Mouse (Mus musculus): ENCODE data around the gene Zbtb7b. TPM values are rescaled to one million over a fixed set of nuclear protein-coding genes. Genes with fewer than 3 reads are reported as not detected.

Gene Zbtb7b
- polyA plus RNA-seq, 1 experiment from 2014 or later: 0.82 TPM

DNA sequence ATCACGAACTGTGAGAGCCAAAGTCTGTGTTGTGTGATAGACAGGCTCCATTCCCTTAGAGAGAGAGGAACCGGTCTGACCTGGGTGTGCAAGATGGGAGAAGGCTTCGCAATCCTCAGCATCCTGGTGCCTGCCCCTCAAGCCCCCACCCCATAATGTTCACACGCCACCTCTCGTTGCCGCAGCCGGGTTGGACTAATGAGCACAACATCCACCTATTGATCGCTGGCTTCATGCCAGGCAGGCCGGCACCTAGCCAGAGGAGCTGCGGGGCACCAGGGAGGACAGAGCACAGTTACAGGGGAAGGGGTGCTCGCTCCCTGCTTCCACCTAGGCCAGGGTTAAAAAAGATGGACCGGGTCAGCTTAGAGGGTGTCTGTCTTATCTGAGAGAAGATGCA, 62.1 kb downstream of the Zbtb7b start:
- Histone ChIP-seq H3K4me1 (replicated peaks) (peaks cover 52% of the 10 kb centered on the region), H3K4me3 (no peak overlapping the region), H3K4me2 (0 out of 2 replicates have a peak overlapping the region, but pooled peaks have one; percentile 7), H3K9me3 (no peaks in the 10 kb centered on the region), H3K27me3 (no peaks in the 10 kb centered on the region), H3K27ac (replicated peaks) (peak overlapping the region; percentile 53), H3K9ac (no peak overlapping the region), H3K36me3 (no peaks in the 10 kb centered on the region)
- 28% methylated on average over 12 of the region's 12 CpGs for WGBS
- ATAC-seq (ENCODE audit: low FRiP score, low read depth): no peak; the same call in 1 of the 2 replicates

DNA sequence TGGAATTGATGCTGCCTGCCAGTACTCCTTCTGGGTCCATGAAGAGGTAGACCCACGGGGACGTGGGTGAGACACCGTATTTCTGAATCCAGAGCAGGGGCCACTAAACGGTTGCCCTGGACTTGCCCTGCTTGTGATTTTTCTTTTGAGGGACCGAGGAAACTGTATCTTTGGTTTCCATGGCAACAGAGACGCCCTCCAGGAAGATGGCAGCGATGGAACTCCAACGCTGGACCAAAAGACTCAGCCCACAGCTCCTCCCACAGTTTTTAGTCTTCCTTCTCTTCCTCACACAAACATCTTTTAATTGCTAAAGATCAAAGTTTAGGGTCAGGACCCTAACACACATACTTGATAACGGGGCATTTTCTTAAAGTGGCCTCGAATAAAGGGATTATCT, 62.6 kb downstream of the Zbtb7b start:
- Histone ChIP-seq H3K36me3 (no peaks in the 10 kb centered on the region), H3K4me2 (0 out of 2 replicates have a peak overlapping the region, but pooled peaks have one; percentile 7), H3K4me1 (replicated peaks) (peaks cover 47% of the 10 kb centered on the region), H3K27me3 (no peaks in the 10 kb centered on the region), H3K27ac (replicated peaks) (0 out of 2 replicates have a peak overlapping the region, but pooled peaks have one; percentile 53), H3K9ac (no peak overlapping the region), H3K4me3 (no peak overlapping the region), H3K9me3 (no peaks in the 10 kb centered on the region)
- no peak for ATAC-seq (ENCODE audit: low FRiP score, low read depth)
- WGBS: 33% methylated on average over 10 of the region's 10 CpGs

DNA sequence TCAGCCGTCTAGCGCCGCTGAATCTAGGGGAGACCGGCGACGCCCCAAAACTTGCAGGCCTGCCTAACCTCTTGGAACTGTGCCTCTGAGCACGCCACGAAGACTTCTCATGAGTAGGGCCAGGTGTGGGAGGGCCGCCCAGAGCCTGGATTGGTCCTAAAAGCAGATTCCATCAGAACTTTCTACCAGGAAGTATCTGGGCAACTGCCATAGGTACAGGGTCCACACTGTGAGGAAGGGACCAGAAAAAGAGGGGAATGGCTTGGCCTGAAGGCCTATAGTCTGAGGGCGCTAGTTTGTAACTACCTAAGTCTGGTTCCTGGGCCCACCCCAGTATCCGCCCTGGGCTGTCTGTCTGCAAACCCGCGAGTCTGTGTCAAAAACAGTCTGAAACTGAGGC, 63.0 kb downstream of the Zbtb7b start:
- Histone ChIP-seq H3K4me1 (replicated peaks) (peaks cover 43% of the 10 kb centered on the region), H3K36me3 (no peaks in the 10 kb centered on the region), H3K9me3 (no peaks in the 10 kb centered on the region), H3K4me2 (no peak overlapping the region), H3K27me3 (no peaks in the 10 kb centered on the region), H3K27ac (replicated peaks) (no peak overlapping the region), H3K4me3 (no peak overlapping the region), H3K9ac (no peak overlapping the region)
- no peak for ATAC-seq (ENCODE audit: low FRiP score, low read depth)
- WGBS: 70% methylated on average over 13 of the region's 13 CpGs

DNA sequence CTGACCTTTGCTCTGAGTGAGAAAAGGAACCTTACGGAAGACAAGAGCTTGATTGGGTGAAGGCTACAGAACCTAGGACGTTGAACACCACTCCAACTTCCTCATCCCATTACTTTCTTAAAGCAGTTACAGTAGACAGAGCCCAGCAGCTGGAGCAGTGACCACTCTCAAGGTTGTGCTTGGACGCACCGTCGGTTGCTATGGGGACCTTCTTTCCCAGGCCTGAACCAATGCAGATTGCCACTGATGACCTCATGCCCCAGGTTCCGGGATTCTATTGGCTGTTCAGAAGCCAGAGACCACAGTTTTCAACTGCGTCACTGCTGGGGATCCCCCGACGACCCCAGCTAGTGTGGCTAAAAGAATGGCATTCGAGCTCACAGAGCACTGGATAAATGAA, 63.6 kb downstream of the Zbtb7b start:
- H3K4me1 ChIP-seq (replicated peaks): peaks cover 37% of the 10 kb centered on the region
- no peaks in the 10 kb centered on the region for H3K36me3 ChIP-seq
- ATAC-seq (ENCODE audit: low FRiP score, low read depth): no peak
- WGBS: 19% methylated on average over 10 of the region's 10 CpGs
- H3K9me3 ChIP-seq: no peaks in the 10 kb centered on the region
- no peak overlapping the region for H3K4me3 ChIP-seq
- H3K9ac ChIP-seq: no peak overlapping the region
- no peak overlapping the region for H3K27ac ChIP-seq (replicated peaks)
- H3K27me3 ChIP-seq: no peaks in the 10 kb centered on the region
- no peak overlapping the region for H3K4me2 ChIP-seq

DNA sequence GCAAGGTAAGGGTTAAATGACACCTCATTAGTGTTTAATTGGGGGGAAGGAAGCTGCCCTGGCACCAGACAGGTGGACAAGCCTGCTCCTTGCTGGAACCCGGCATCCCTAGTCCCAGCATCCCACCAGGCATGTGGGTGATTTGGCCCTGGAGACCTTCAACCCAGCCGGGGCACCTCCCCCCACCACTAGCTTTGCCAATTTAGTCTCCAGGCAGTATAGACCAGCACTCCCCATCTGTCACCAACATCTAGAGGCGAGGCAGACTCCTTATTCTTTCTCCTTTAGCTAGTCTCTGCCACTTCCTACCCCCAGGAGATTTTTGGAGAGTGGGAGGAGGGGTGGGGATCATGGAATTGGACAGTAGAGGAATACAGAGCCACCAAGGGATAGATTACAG, 64.2 kb downstream of the Zbtb7b start:
- peak; percentile 29; the same call in 1 of the 2 replicates for ATAC-seq (ENCODE audit: low FRiP score, low read depth)
- Histone ChIP-seq H3K4me1 (replicated peaks) (peaks cover 33% of the 10 kb centered on the region), H3K9ac (no peak overlapping the region), H3K9me3 (no peaks in the 10 kb centered on the region), H3K36me3 (no peaks in the 10 kb centered on the region), H3K27me3 (no peaks in the 10 kb centered on the region), H3K4me3 (no peak overlapping the region), H3K4me2 (no peak overlapping the region), H3K27ac (replicated peaks) (no peak overlapping the region)
- WGBS: 33% methylated on average over 3 of the region's 3 CpGs

DNA sequence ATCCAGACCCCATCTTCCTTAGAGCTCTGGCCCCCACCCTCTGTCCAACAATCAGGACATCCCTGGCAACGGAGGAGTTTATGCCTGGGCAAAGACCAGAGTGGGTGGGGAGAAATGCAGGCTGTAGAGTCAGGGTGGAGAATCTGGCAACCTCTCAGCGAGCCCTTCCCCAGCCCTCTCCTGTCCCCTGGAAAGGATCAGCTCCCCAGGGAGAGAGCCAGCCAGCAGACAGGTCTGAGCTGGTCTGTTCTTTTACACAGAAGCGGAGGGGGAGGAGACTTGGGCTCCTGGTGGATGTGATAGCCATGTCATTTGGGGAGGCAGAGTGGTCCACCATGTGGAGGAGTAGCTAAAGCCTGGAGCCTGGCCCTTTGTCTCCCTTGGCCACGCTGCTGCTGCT, 66.0 kb downstream of the Zbtb7b start:
- Histone ChIP-seq H3K4me1 (replicated peaks) (peaks cover 33% of the 10 kb centered on the region), H3K9me3 (no peaks in the 10 kb centered on the region), H3K27ac (replicated peaks) (no peak overlapping the region), H3K4me2 (no peak overlapping the region), H3K9ac (no peak overlapping the region), H3K27me3 (peaks cover 4% of the 10 kb centered on the region; the same call in 1 of the 2 replicates), H3K36me3 (no peaks in the 10 kb centered on the region), H3K4me3 (no peak overlapping the region)
- 17% methylated on average over 4 of the region's 4 CpGs for WGBS
- ATAC-seq (ENCODE audit: low FRiP score, low read depth): no peak

Other genes with a start within 250 kb of the Zbtb7b start
- gene Hcn3, start 234.6 kb downstream of the Zbtb7b start, polyA plus RNA-seq (2015; fragmentation: Nextera tagmentation; extraction: Ambion mirVana): 51.9 and 59.2 TPM in 2 replicates
- 20.0 and 22.6 TPM in 2 replicates for gene Clk2, start 230.0 kb downstream of the Zbtb7b start, polyA plus RNA-seq (2015; fragmentation: Nextera tagmentation; extraction: Ambion mirVana)
- 148 and 158 TPM in 2 replicates for gene Scamp3, start 217.3 kb downstream of the Zbtb7b start, polyA plus RNA-seq (2015; fragmentation: Nextera tagmentation; extraction: Ambion mirVana)
- 35.5 and 39.2 TPM in 2 replicates for gene Fam189b, start 211.6 kb downstream of the Zbtb7b start, polyA plus RNA-seq (2015; fragmentation: Nextera tagmentation; extraction: Ambion mirVana)
- gene Gba, start 191.8 kb downstream of the Zbtb7b start, polyA plus RNA-seq (2015; fragmentation: Nextera tagmentation; extraction: Ambion mirVana): 46.6 and 48.0 TPM in 2 replicates
- gene Thbs3, start 179.6 kb downstream of the Zbtb7b start, polyA plus RNA-seq (2015; fragmentation: Nextera tagmentation; extraction: Ambion mirVana): 51.5 and 51.6 TPM in 2 replicates
- gene Mtx1, start 167.7 kb downstream of the Zbtb7b start, polyA plus RNA-seq (2015; fragmentation: Nextera tagmentation; extraction: Ambion mirVana): 149 and 152 TPM in 2 replicates
- 1.2 and 1.6 TPM in 2 replicates for gene Muc1, start 165.7 kb downstream of the Zbtb7b start, polyA plus RNA-seq (2015; fragmentation: Nextera tagmentation; extraction: Ambion mirVana)
- 196 and 211 TPM in 2 replicates for gene Krtcap2, start 148.8 kb downstream of the Zbtb7b start, polyA plus RNA-seq (2015; fragmentation: Nextera tagmentation; extraction: Ambion mirVana)
- 71.3 and 81.6 TPM in 2 replicates for gene Trim46, start 148.5 kb downstream of the Zbtb7b start, polyA plus RNA-seq (2015; fragmentation: Nextera tagmentation; extraction: Ambion mirVana)
- gene Dpm3, start 135.4 kb downstream of the Zbtb7b start, polyA plus RNA-seq (2015; fragmentation: Nextera tagmentation; extraction: Ambion mirVana): 80.0 and 88.4 TPM in 2 replicates
- gene Slc50a1, start 124.2 kb downstream of the Zbtb7b start, polyA plus RNA-seq (2015; fragmentation: Nextera tagmentation; extraction: Ambion mirVana): 36.2 and 38.5 TPM in 2 replicates
- 8.9 and 9.1 TPM in 2 replicates for gene Efna1, start 113.6 kb downstream of the Zbtb7b start, polyA plus RNA-seq (2015; fragmentation: Nextera tagmentation; extraction: Ambion mirVana)
- gene Efna3, start 71.8 kb downstream of the Zbtb7b start, polyA plus RNA-seq (2015; fragmentation: Nextera tagmentation; extraction: Ambion mirVana): 62.4 and 72.3 TPM in 2 replicates
- 6.0 and 7.4 TPM in 2 replicates for gene Efna4, start 56.7 kb downstream of the Zbtb7b start, polyA plus RNA-seq (2015; fragmentation: Nextera tagmentation; extraction: Ambion mirVana)
- 71.0 and 77.1 TPM in 2 replicates for gene Adam15, start 44.8 kb downstream of the Zbtb7b start, polyA plus RNA-seq (2015; fragmentation: Nextera tagmentation; extraction: Ambion mirVana)
- gene Dcst2, start 32.8 kb downstream of the Zbtb7b start, polyA plus RNA-seq (2015; fragmentation: Nextera tagmentation; extraction: Ambion mirVana): 0.09 and 0.34 TPM in 2 replicates
- gene Dcst1, start 29.5 kb downstream of the Zbtb7b start, polyA plus RNA-seq (2015; fragmentation: Nextera tagmentation; extraction: Ambion mirVana): 0.89 and 1.1 TPM in 2 replicates
- 0.89 TPM in 1 of 2 replicates, not detected in the other for gene Lenep, start 8.0 kb upstream of the Zbtb7b start, polyA plus RNA-seq (2015; fragmentation: Nextera tagmentation; extraction: Ambion mirVana)
- 33.3 and 34.9 TPM in 2 replicates for gene Flad1, start 17.1 kb upstream of the Zbtb7b start, polyA plus RNA-seq (2015; fragmentation: Nextera tagmentation; extraction: Ambion mirVana)
- gene Cks1b, start 23.6 kb upstream of the Zbtb7b start, polyA plus RNA-seq (2015; fragmentation: Nextera tagmentation; extraction: Ambion mirVana): 95.9 and 110 TPM in 2 replicates
- 20.0 and 21.8 TPM in 2 replicates for gene Shc1, start 23.7 kb upstream of the Zbtb7b start, polyA plus RNA-seq (2015; fragmentation: Nextera tagmentation; extraction: Ambion mirVana)
- gene Pygo2, start 35.4 kb upstream of the Zbtb7b start, polyA plus RNA-seq (2015; fragmentation: Nextera tagmentation; extraction: Ambion mirVana): 43.1 and 45.8 TPM in 2 replicates
- 18.1 and 20.4 TPM in 2 replicates for gene Pbxip1, start 41.9 kb upstream of the Zbtb7b start, polyA plus RNA-seq (2015; fragmentation: Nextera tagmentation; extraction: Ambion mirVana)
- gene Pmvk, start 59.8 kb upstream of the Zbtb7b start, polyA plus RNA-seq (2015; fragmentation: Nextera tagmentation; extraction: Ambion mirVana): 127 and 130 TPM in 2 replicates
- 9.1 and 9.6 TPM in 2 replicates for gene Kcnn3, start 125.4 kb upstream of the Zbtb7b start, polyA plus RNA-seq (2015; fragmentation: Nextera tagmentation; extraction: Ambion mirVana)

Data from hindbrain, embryonic 15.5 days (tissue).